Mouse (Mus musculus): ENCODE results near the gene Emc9.

DNA sequence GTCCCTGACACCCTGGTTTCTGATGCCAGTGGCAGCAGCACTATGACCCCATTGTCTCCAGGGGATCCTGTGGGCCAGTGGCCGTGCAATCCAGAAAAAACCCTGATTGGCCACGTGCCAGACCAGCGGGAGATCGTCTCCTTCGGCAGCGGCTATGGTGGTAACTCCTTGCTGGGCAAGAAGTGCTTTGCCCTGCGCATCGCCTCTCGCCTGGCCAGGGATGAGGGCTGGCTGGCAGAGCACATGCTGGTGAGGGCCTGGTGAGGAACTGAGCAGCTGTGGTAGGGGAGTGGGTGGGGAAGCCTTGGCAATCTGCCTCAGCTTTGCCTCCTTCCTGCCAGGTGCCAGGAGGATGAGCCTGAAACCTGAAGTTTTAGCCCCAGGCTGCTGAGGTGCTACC, 40.8 kb downstream of the Emc9 start:
- TF ChIP-seq CTCF (IDR thresholded peaks at IDR 0.05; ENCODE audit: low read depth) (no peak), EP300 (IDR thresholded peaks at IDR 0.05; ENCODE audit: low read depth) (no peak)

All from heart, postnatal 0 days (tissue).